Mouse (Mus musculus) forebrain, embryonic 16.5 days (tissue): ENCODE measurements at regions not wholly inside any gene's neighbourhood (a gene's known extent, or its start where the extent isn't known, plus 50 kb on each side); places are given as distances from the start of the nearest gene placed in this dataset.

ENCODE experiments used
- ATAC-seq: fragments of 200-750 bp; cut with Nextera tagmentation; 2 replicates; pipeline ENCODE4 v1.8.0; 2017; ENCODE audit warnings: mild to moderate bottlenecking, moderate library complexity
- H3K27ac ChIP-seq: fragments of 300-500 bp; sonication (generic); 2 replicates; pipeline ENCODE4 v1.5.1; 2014; ENCODE audit warnings: low read length, control low read depth
- H3K27me3 ChIP-seq: fragments of 300-500 bp; sonication (generic); replicated peaks from 2 replicates; pipeline ENCODE4 v1.6.1; 2014; ENCODE audit warnings: low read length; ENCODE audit not compliant: control insufficient read depth, insufficient read depth
- H3K36me3 ChIP-seq: fragments of 300-500 bp; sonication (generic); 2 replicates; pipeline ENCODE4 v1.6.1; 2014; ENCODE audit not compliant: control insufficient read depth, insufficient read depth
- H3K4me1 ChIP-seq: fragments of 300-500 bp; sonication (generic); replicated peaks from 2 replicates; pipeline ENCODE4 v1.6.1; 2014; ENCODE audit warnings: low read length; ENCODE audit not compliant: control insufficient read depth, insufficient read depth
- H3K4me2 ChIP-seq: fragments of 300-500 bp; sonication (generic); 2 replicates; pipeline ENCODE4 v1.6.1; 2014; ENCODE audit warnings: mild to moderate bottlenecking, low read length, control low read depth
- H3K4me3 ChIP-seq: fragments of 300-500 bp; sonication (generic); replicated peaks from 2 replicates; pipeline ENCODE4 v1.5.1; 2014; ENCODE audit warnings: mild to moderate bottlenecking, low read length, control low read depth
- H3K9ac ChIP-seq: fragments of 300-500 bp; sonication (generic); replicated peaks from 2 replicates; pipeline ENCODE4 v1.6.1; 2014; ENCODE audit warnings: low read depth, low read length, control low read depth
- H3K9me3 ChIP-seq: fragments of 300-500 bp; sonication (generic); 2 replicates; pipeline ENCODE4 v1.6.1; 2016; ENCODE audit warnings: low read length; ENCODE audit not compliant: control insufficient read depth
- WGBS: fragments of 180-500 bp; shearing (Covaris S2); extraction: QIAGEN DNeasy Blood & Tissue Kit; methylation state at CpG from one replicate; pipeline ENCODE4 v1.1.7; 2014; 5-methylcytosine and 5-hydroxymethylcytosine counted together

GRCm38 (mm10) chr8:7234006-7234405, 1427.0 kb downstream of the Efnb2 start:
- ATAC-seq = no peak
- Histone ChIP-seq H3K4me2 (no peak overlapping the region), H3K27me3 (no peaks in the 10 kb centered on the region), H3K36me3 (no peaks in the 10 kb centered on the region), H3K4me1 (no peaks in the 10 kb centered on the region), H3K4me3 (no peak overlapping the region), H3K27ac (no peak overlapping the region), H3K9me3 (no peaks in the 10 kb centered on the region), H3K9ac (no peak overlapping the region)
- WGBS = 69% methylated on average over 3 of the region's 3 CpGs

GRCm38 (mm10) chr8:7219300-7219699, 1441.7 kb downstream of the Efnb2 start:
- Histone ChIP-seq H3K9ac (no peak overlapping the region), H3K4me3 (no peak overlapping the region), H3K4me1 (no peaks in the 10 kb centered on the region), H3K27ac (no peak overlapping the region), H3K27me3 (no peaks in the 10 kb centered on the region), H3K9me3 (no peaks in the 10 kb centered on the region), H3K4me2 (no peak overlapping the region), H3K36me3 (no peaks in the 10 kb centered on the region)
- WGBS = 58% methylated on average over 3 of the region's 3 CpGs
- peak; percentile 59 for ATAC-seq

GRCm38 (mm10) chr8:7207178-7207577, 1453.9 kb downstream of the Efnb2 start:
- 33% methylated on average over 3 of the region's 3 CpGs for WGBS
- H3K36me3 ChIP-seq = no peaks in the 10 kb centered on the region

GRCm38 (mm10) chr8:7206596-7206995, 1454.4 kb downstream of the Efnb2 start:
- Histone ChIP-seq H3K4me2 (no peak overlapping the region), H3K9me3 (no peaks in the 10 kb centered on the region), H3K4me3 (no peak overlapping the region), H3K27me3 (no peaks in the 10 kb centered on the region), H3K4me1 (0 out of 2 replicates have a peak, but pooled peaks cover 2% of the 10 kb centered on the region), H3K27ac (no peak overlapping the region), H3K9ac (no peak overlapping the region), H3K36me3 (no peaks in the 10 kb centered on the region)
- ATAC-seq = no peak

More at GRCm38 (mm10) chr8:7207178-7207577, 1453.9 kb downstream of the Efnb2 start:
- H3K9me3 ChIP-seq = no peaks in the 10 kb centered on the region
- H3K27me3 ChIP-seq = no peaks in the 10 kb centered on the region
- H3K4me1 ChIP-seq = 0 out of 2 replicates have a peak, but pooled peaks cover 2% of the 10 kb centered on the region
- H3K9ac ChIP-seq = no peak overlapping the region
- no peak overlapping the region for H3K4me3 ChIP-seq
- no peak for ATAC-seq
- no peak overlapping the region for H3K4me2 ChIP-seq
- no peak overlapping the region for H3K27ac ChIP-seq

- peak; percentile 52 for ATAC-seq
- Histone ChIP-seq H3K9ac (no peak overlapping the region), H3K4me1 (0 out of 2 replicates have a peak, but pooled peaks cover 2% of the 10 kb centered on the region), H3K27ac (no peak overlapping the region), H3K9me3 (no peaks in the 10 kb centered on the region), H3K4me2 (no peak overlapping the region), H3K36me3 (no peaks in the 10 kb centered on the region), H3K4me3 (no peak overlapping the region), H3K27me3 (no peaks in the 10 kb centered on the region)
- WGBS = 28% methylated on average over 4 of the region's 4 CpGs
Measured at GRCm38 (mm10) chr8:7205086-7205485, 1456.0 kb downstream of the Efnb2 start.

- no peaks in the 10 kb centered on the region for H3K4me1 ChIP-seq
Measured at GRCm38 (mm10) chr8:7190726-7191125, 1470.3 kb downstream of the Efnb2 start.

GRCm38 (mm10) chr8:7163361-7163760, 1497.7 kb downstream of the Efnb2 start:
- H3K4me3 ChIP-seq = no peak overlapping the region
- no peaks in the 10 kb centered on the region for H3K4me1 ChIP-seq
- no peak overlapping the region for H3K27ac ChIP-seq
- no peak for ATAC-seq
- H3K36me3 ChIP-seq = no peaks in the 10 kb centered on the region
- no peaks in the 10 kb centered on the region for H3K27me3 ChIP-seq
- 91% methylated on average over 5 of the region's 5 CpGs for WGBS
- H3K9me3 ChIP-seq = no peaks in the 10 kb centered on the region
- no peak overlapping the region for H3K9ac ChIP-seq
- H3K4me2 ChIP-seq = no peak overlapping the region

More at GRCm38 (mm10) chr8:7190726-7191125, 1470.3 kb downstream of the Efnb2 start:
- Histone ChIP-seq H3K27ac (no peak overlapping the region), H3K4me2 (no peak overlapping the region), H3K4me3 (no peak overlapping the region), H3K27me3 (no peaks in the 10 kb centered on the region), H3K9me3 (no peaks in the 10 kb centered on the region), H3K36me3 (no peaks in the 10 kb centered on the region), H3K9ac (no peak overlapping the region)
- peak; percentile 83 for ATAC-seq

GRCm38 (mm10) chr8:7131746-7132145, 1529.3 kb downstream of the Efnb2 start:
- 19% methylated on average over 4 of the region's 4 CpGs for WGBS
- H3K4me2 ChIP-seq = no peak overlapping the region

GRCm38 (mm10) chr8:7108849-7109248, 1552.2 kb downstream of the Efnb2 start:
- Histone ChIP-seq H3K27me3 (no peaks in the 10 kb centered on the region), H3K27ac (no peak overlapping the region), H3K36me3 (no peaks in the 10 kb centered on the region), H3K9me3 (no peaks in the 10 kb centered on the region), H3K4me1 (no peaks in the 10 kb centered on the region), H3K9ac (no peak overlapping the region), H3K4me3 (no peak overlapping the region), H3K4me2 (no peak overlapping the region)
- ATAC-seq = peak; percentile 79

More at GRCm38 (mm10) chr8:7131746-7132145, 1529.3 kb downstream of the Efnb2 start:
- peak; percentile 83 for ATAC-seq
- peak overlapping the region; percentile 76 for H3K27ac ChIP-seq
- H3K9me3 ChIP-seq = no peaks in the 10 kb centered on the region
- H3K4me3 ChIP-seq = no peak overlapping the region
- peak overlapping the region; percentile 22; the same call in 1 of the 2 replicates for H3K9ac ChIP-seq
- H3K4me1 ChIP-seq = peaks cover 7% of the 10 kb centered on the region
- H3K36me3 ChIP-seq = no peaks in the 10 kb centered on the region
- no peaks in the 10 kb centered on the region for H3K27me3 ChIP-seq

GRCm38 (mm10) chr8:7097577-7097976, 1563.5 kb downstream of the Efnb2 start:
- no peak overlapping the region for H3K4me2 ChIP-seq
- no peak overlapping the region; the same call in 1 of the 2 replicates for H3K27ac ChIP-seq
- WGBS = 38% methylated on average over 2 of the region's 2 CpGs
- 0 out of 2 replicates have a peak, but pooled peaks cover 3% of the 10 kb centered on the region for H3K4me1 ChIP-seq
- no peak overlapping the region for H3K9ac ChIP-seq
- ATAC-seq = peak; percentile 89
- no peaks in the 10 kb centered on the region for H3K9me3 ChIP-seq
- no peaks in the 10 kb centered on the region for H3K27me3 ChIP-seq
- no peak overlapping the region for H3K4me3 ChIP-seq
- H3K36me3 ChIP-seq = no peaks in the 10 kb centered on the region
